Mouse (Mus musculus): ENCODE results near the gene Gpatch4. TPM values are rescaled to one million over a fixed set of nuclear protein-coding genes. Genes with fewer than 3 reads are reported as not detected.

Gene Gpatch4
- 36.9 and 44.1 TPM in 2 replicates for polyA plus RNA-seq (2014; fragmentation: Nextera tagmentation; extraction: Ambion mirVana)

DNA sequence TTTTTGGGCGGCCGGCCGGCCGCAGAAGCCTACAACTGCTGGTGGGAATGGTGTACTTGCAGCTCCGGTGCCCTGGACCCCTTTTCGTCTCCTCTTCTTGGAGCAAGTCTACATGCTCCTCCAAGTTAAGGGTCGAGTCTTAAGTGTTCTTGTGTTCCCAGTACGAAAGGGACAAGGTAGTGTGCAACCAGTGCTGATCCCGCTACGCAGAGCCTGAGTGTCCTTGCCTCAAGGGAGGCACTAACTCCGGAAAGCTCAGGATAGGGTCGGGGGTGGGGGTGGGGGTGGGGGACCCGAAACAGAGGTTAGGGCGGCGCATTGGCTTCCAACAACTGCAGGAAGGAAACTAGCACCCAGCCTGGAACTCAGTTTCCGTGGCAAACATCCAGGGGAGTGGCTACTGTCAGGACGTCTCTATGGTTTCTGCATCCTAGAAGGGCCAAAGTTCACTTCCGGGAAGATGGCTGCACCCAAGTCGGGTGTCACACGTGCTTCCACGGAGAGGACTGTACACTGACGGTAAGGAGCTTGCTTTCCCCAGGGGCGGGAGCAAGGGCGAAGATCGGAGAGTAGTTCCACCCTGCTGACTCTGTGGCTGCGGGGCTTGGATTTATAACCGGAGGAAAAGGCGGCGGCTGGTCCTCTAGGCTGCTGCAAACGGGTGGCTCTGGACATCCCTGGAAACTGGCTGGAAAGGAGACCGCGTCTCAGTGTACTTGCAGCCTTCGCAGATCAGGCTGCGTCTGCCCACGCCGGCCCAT is at the start of gene Gpatch4:
Gene Gpatch4 (plus strand): TSS at position 448 of the 761 bp plus-strand sequence.
- Histone ChIP-seq H3K9ac (ENCODE audit: low read length) (peak within 1 kb of the TSS; percentile 28), H3K27ac (replicated peaks; ENCODE audit: low read depth, low read length) (no peak within 1 kb of the TSS), H3K27me3 (ENCODE audit: control insufficient read depth, insufficient read depth, low read length) (no peaks in the 10 kb centered on the region), H3K4me3 (ENCODE audit: low read depth, low read length) (peak within 1 kb of the TSS; percentile 55), H3K36me3 (ENCODE audit: control insufficient read depth, insufficient read depth, low read length) (no peaks in the 10 kb centered on the region), H3K9me3 (ENCODE audit: control insufficient read depth, low read length) (no peaks in the 10 kb centered on the region), H3K4me2 (ENCODE audit: low read depth, severe bottlenecking) (peak within 1 kb of the TSS; percentile 47), H3K4me1 (ENCODE audit: control insufficient read depth, insufficient read depth, low read length) (no peaks in the 10 kb centered on the region)
- WGBS, result 10% methylated on average over 36 of the region's 36 CpGs
- peak; percentile 60 for ATAC-seq (ENCODE audit: insufficient number of reproducible peaks, low FRiP score, low TSS enrichment, low read depth)
- peak; percentile 85 for DNase-seq (ENCODE audit: low spot score)

DNA sequence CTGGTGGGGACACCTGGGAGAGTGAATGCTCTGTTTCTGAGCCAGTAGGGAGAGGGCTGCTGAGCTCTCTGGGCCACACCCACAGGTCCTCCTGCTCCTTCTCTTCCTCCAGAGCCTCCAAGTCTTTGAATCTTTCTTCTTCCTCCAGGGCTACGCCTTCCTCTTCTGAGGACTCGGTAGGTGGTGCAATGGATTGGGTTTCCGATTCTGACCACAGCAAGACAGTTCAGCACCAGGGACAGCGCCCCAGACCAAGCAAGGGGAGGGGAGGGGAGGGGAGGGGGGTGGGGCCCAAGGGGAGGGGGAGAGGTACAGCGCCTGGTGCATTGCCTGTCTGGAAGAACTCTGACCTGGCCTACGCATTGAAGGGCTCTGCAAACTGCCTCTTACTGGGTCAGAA is 49.5 kb upstream of the Gpatch4 start:
- no peak overlapping the region for H3K4me2 ChIP-seq (ENCODE audit: low read depth, severe bottlenecking)
- peak; percentile 88 for DNase-seq (ENCODE audit: low spot score)
- no peaks in the 10 kb centered on the region for H3K36me3 ChIP-seq (ENCODE audit: control insufficient read depth, insufficient read depth, low read length)
- peaks cover 7% of the 10 kb centered on the region; the same call in 1 of the 2 replicates for H3K4me1 ChIP-seq (ENCODE audit: control insufficient read depth, insufficient read depth, low read length)
- peaks cover 65% of the 10 kb centered on the region for H3K27me3 ChIP-seq (ENCODE audit: control insufficient read depth, insufficient read depth, low read length)
- no peak overlapping the region for H3K4me3 ChIP-seq (ENCODE audit: low read depth, low read length)
- no peaks in the 10 kb centered on the region for H3K9me3 ChIP-seq (ENCODE audit: control insufficient read depth, low read length)
- H3K27ac ChIP-seq (replicated peaks; ENCODE audit: low read depth, low read length), result no peak overlapping the region
- H3K9ac ChIP-seq (ENCODE audit: low read length), result no peak overlapping the region
- ATAC-seq (ENCODE audit: insufficient number of reproducible peaks, low FRiP score, low TSS enrichment, low read depth), result no peak
- 3% methylated on average over 2 of the region's 6 CpGs for WGBS

DNA sequence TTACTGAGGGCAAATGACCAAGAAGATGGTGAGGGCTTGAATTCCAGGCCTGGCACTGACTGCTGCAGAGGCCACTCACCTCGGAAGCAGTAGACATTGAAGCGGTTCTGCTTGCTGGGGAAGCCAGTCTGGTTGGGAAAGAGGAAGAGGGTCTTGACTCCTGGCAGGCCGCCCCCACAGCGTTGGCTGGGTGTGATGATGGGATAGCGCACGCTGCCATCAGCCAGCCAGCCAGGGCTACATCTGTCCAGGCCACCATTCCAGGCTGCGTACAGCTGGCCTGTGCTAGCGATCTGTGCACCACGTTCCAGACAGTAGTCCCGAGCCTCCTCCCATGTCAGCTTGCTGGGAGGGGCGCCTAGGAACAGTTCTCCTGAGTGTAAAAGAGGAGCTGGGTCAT is 47.6 kb upstream of the Gpatch4 start:
- 29% methylated on average over 11 of the region's 11 CpGs for WGBS
- Histone ChIP-seq H3K27ac (replicated peaks; ENCODE audit: low read depth, low read length) (no peak overlapping the region), H3K4me2 (ENCODE audit: low read depth, severe bottlenecking) (no peak overlapping the region), H3K4me1 (ENCODE audit: control insufficient read depth, insufficient read depth, low read length) (peaks cover 13% of the 10 kb centered on the region; the same call in 1 of the 2 replicates), H3K36me3 (ENCODE audit: control insufficient read depth, insufficient read depth, low read length) (no peaks in the 10 kb centered on the region), H3K27me3 (ENCODE audit: control insufficient read depth, insufficient read depth, low read length) (peaks cover 75% of the 10 kb centered on the region), H3K9ac (ENCODE audit: low read length) (no peak overlapping the region), H3K9me3 (ENCODE audit: control insufficient read depth, low read length) (no peaks in the 10 kb centered on the region), H3K4me3 (ENCODE audit: low read depth, low read length) (no peak overlapping the region)
- ATAC-seq (ENCODE audit: insufficient number of reproducible peaks, low FRiP score, low TSS enrichment, low read depth) (no peak), DNase-seq (ENCODE audit: low spot score) (no peak)

DNA sequence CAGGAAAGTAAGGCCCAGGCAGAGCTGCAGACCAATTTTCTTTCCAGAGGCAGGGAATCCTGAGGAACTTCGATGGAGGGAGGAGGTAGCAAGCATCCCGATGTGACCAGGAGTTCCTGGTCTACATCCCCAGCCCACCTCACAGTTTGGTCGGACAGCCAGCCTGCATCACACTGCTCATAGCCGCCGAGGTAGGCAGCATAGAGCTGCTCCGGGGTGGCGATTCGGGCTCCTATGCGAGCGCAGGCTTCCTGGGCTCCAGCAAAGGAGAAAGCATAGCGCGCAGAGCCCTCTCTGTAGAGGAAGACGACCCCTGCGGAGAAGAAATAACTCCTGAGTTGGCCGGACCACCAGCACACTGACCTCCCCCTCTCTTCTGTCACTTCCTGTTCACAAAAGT is 46.5 kb upstream of the Gpatch4 start:
- Histone ChIP-seq H3K36me3 (ENCODE audit: control insufficient read depth, insufficient read depth, low read length) (no peaks in the 10 kb centered on the region), H3K4me2 (ENCODE audit: low read depth, severe bottlenecking) (no peak overlapping the region), H3K9ac (ENCODE audit: low read length) (no peak overlapping the region), H3K4me1 (ENCODE audit: control insufficient read depth, insufficient read depth, low read length) (peaks cover 13% of the 10 kb centered on the region; the same call in 1 of the 2 replicates), H3K27ac (replicated peaks; ENCODE audit: low read depth, low read length) (no peak overlapping the region), H3K27me3 (ENCODE audit: control insufficient read depth, insufficient read depth, low read length) (peaks cover 84% of the 10 kb centered on the region), H3K9me3 (ENCODE audit: control insufficient read depth, low read length) (no peaks in the 10 kb centered on the region), H3K4me3 (ENCODE audit: low read depth, low read length) (no peak overlapping the region)
- ATAC-seq (ENCODE audit: insufficient number of reproducible peaks, low FRiP score, low TSS enrichment, low read depth) (no peak), DNase-seq (ENCODE audit: low spot score) (no peak)
- WGBS, result 2% methylated on average over 15 of the region's 15 CpGs

DNA sequence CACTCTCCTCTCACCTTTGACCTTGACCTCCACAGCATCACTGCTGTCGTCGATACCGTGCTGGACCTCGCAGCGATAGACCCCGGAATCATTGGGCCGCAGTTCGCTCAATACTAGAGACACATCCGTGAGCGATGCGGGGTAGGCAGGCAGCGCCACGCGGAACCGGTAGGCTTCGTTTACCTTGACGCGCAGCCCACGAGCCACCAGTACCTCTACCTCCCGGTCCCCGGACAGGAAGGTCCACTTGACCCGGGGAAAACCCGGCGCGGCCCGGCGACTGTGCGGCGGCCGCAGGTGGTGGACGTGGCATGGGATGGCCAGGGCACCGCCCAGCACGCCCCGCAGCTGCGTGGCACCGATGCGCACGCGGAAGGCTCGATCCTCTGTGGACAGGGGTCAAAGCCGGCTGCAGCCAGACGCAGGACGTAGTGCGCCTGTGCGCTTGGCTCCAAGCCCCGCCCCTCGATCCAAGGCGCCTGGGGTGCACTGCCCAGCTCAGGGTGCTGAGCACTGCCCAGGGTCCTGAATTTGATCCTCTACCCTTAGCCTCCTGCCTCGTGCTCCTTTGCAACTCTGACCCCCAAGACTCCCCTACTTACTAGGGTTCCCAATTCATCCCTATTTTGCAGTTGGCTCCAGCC is 45.8 kb upstream of the Gpatch4 start:
- H3K27ac ChIP-seq (replicated peaks; ENCODE audit: low read depth, low read length), result no peak overlapping the region
- H3K4me3 ChIP-seq (ENCODE audit: low read depth, low read length), result peak overlapping the region; percentile 26
- DNase-seq (ENCODE audit: low spot score), result peak; percentile 43
- WGBS, result under 1% methylated on average over 49 of the region's 49 CpGs
- no peaks in the 10 kb centered on the region for H3K36me3 ChIP-seq (ENCODE audit: control insufficient read depth, insufficient read depth, low read length)
- H3K4me2 ChIP-seq (ENCODE audit: low read depth, severe bottlenecking), result peak overlapping the region; percentile 55
- peaks cover 90% of the 10 kb centered on the region for H3K27me3 ChIP-seq (ENCODE audit: control insufficient read depth, insufficient read depth, low read length)
- no peaks in the 10 kb centered on the region for H3K9me3 ChIP-seq (ENCODE audit: control insufficient read depth, low read length)
- peaks cover 13% of the 10 kb centered on the region; the same call in 1 of the 2 replicates for H3K4me1 ChIP-seq (ENCODE audit: control insufficient read depth, insufficient read depth, low read length)
- no peak for ATAC-seq (ENCODE audit: insufficient number of reproducible peaks, low FRiP score, low TSS enrichment, low read depth)
- no peak overlapping the region for H3K9ac ChIP-seq (ENCODE audit: low read length)

DNA sequence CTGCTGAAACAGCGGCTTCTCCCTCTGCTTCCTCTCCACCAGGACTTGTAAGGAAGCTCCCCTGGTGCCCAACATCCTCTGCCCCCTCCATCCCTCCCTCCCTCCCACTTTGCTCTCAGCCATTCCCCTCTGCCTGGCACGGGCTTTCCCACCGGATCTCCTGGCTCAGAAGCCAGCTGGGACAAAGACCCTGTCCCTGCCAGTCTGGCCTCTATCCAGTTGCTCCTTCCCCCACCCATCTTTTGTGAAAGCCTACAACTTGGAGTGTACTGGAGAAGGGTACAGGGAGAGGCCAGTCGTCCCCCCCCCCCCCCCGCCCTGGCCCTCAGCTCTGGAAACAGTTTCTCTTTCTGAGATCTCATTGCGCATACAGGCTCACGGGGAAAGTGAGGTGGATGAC is 44.2 kb upstream of the Gpatch4 start:
- 2% methylated on average over 7 of the region's 7 CpGs for WGBS
- Histone ChIP-seq H3K9me3 (ENCODE audit: control insufficient read depth, low read length) (no peaks in the 10 kb centered on the region), H3K4me2 (ENCODE audit: low read depth, severe bottlenecking) (no peak overlapping the region), H3K27me3 (ENCODE audit: control insufficient read depth, insufficient read depth, low read length) (peaks cover 99% of the 10 kb centered on the region), H3K27ac (replicated peaks; ENCODE audit: low read depth, low read length) (no peak overlapping the region), H3K4me3 (ENCODE audit: low read depth, low read length) (no peak overlapping the region), H3K4me1 (ENCODE audit: control insufficient read depth, insufficient read depth, low read length) (peaks cover 13% of the 10 kb centered on the region; the same call in 1 of the 2 replicates), H3K36me3 (ENCODE audit: control insufficient read depth, insufficient read depth, low read length) (no peaks in the 10 kb centered on the region), H3K9ac (ENCODE audit: low read length) (no peak overlapping the region)
- ATAC-seq (ENCODE audit: insufficient number of reproducible peaks, low FRiP score, low TSS enrichment, low read depth) (no peak), DNase-seq (ENCODE audit: low spot score) (no peak)

DNA sequence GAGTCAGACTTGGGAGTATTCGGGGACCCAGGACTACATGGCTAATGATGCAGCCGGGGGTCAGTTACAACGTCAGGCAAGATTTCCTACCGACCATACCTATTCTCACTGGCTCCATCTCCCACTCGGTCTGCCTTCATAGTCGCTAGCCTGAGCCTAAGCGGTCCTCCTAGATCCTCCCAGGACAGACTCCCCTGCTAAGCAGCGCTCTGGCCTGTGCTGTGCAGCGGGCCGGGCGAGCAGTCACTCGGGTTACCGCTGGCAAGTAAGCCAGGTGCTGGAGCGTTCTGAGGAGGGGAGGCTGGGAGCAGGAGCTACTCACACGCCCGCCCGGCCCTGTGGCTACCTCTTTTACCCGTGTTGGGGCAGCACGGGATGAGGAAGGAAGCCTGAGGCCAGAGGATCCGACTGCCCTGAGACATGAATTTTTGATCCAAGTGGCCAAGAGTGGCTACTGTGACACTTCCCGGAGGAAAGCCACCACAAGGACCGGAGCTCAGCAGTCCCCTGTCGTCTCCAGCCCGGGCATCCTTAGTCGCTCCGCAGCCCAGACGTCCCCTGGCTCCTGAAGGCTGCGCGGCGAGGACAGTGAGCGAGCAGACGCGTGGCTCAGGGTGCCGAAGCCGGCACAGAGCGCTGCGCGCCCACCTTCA is 43.5 kb upstream of the Gpatch4 start:
- Histone ChIP-seq H3K4me2 (ENCODE audit: low read depth, severe bottlenecking) (peak overlapping the region; percentile 56), H3K4me1 (ENCODE audit: control insufficient read depth, insufficient read depth, low read length) (peaks cover 13% of the 10 kb centered on the region; the same call in 1 of the 2 replicates), H3K27ac (replicated peaks; ENCODE audit: low read depth, low read length) (no peak overlapping the region), H3K9me3 (ENCODE audit: control insufficient read depth, low read length) (no peaks in the 10 kb centered on the region), H3K9ac (ENCODE audit: low read length) (no peak overlapping the region; the same call in 1 of the 2 replicates), H3K4me3 (ENCODE audit: low read depth, low read length) (peak overlapping the region; percentile 31; the same call in 1 of the 2 replicates), H3K27me3 (ENCODE audit: control insufficient read depth, insufficient read depth, low read length) (peaks cover 95% of the 10 kb centered on the region), H3K36me3 (ENCODE audit: control insufficient read depth, insufficient read depth, low read length) (no peaks in the 10 kb centered on the region)
- DNase-seq (ENCODE audit: low spot score), result no peak
- ATAC-seq (ENCODE audit: insufficient number of reproducible peaks, low FRiP score, low TSS enrichment, low read depth), result no peak
- WGBS, result under 1% methylated on average over 38 of the region's 38 CpGs

DNA sequence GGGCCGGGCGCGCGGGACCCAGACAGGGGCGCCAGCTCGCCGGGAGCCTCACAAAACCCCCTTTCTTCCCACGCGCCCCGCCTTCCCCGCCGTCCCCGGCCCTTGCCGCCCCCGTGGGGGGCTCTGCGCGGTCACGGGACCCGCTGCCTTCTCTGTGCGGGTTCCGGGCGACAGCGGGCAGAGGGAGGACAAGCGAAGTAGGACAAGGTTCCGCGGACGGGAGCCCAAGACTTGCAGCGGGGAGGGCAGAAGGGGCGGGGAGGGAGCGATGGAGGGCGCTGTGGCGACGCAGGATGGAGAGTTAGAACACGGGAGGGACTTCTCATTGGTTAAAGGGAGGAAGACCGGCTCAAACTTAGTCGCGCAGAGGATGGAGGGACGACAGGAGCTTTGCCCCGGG is 42.7 kb upstream of the Gpatch4 start, which contains the start of gene Bcan:
Gene Bcan (minus strand): TSS at position 50 of the 400 bp plus-strand sequence.
- under 1% methylated on average over 39 of the region's 39 CpGs for WGBS
- Histone ChIP-seq H3K36me3 (ENCODE audit: control insufficient read depth, insufficient read depth, low read length) (no peaks in the 10 kb centered on the region), H3K4me3 (ENCODE audit: low read depth, low read length) (peak within 1 kb of the TSS; percentile 31), H3K4me1 (ENCODE audit: control insufficient read depth, insufficient read depth, low read length) (peaks cover 13% of the 10 kb centered on the region; the same call in 1 of the 2 replicates), H3K9ac (ENCODE audit: low read length) (peak within 1 kb of the TSS; percentile 27; the same call in 1 of the 2 replicates), H3K27ac (replicated peaks; ENCODE audit: low read depth, low read length) (no peak within 1 kb of the TSS), H3K27me3 (ENCODE audit: control insufficient read depth, insufficient read depth, low read length) (peaks cover 89% of the 10 kb centered on the region), H3K4me2 (ENCODE audit: low read depth, severe bottlenecking) (peak within 1 kb of the TSS; percentile 56), H3K9me3 (ENCODE audit: control insufficient read depth, low read length) (no peaks in the 10 kb centered on the region)
- ATAC-seq (ENCODE audit: insufficient number of reproducible peaks, low FRiP score, low TSS enrichment, low read depth) (no peak), DNase-seq (ENCODE audit: low spot score) (peak; percentile 38)
